Mouse (Mus musculus) hindbrain, embryonic 12.5 days (tissue): ENCODE data around the gene Fads3. TPM values are rescaled to one million over a fixed set of nuclear protein-coding genes. Genes with fewer than 3 reads are reported as not detected.

Experiments used
- ATAC-seq: fragments of 200-750 bp; cut with Nextera tagmentation; 2 replicates; pipeline ENCODE4 v1.8.0; 2017; ENCODE audit warnings: moderate TSS enrichment; ENCODE audit not compliant: low FRiP score
- H3K27ac ChIP-seq: fragments of 300-500 bp; sonication (generic); 2 replicates; pipeline ENCODE4 v1.5.1; 2016; ENCODE audit warnings: mild to moderate bottlenecking
- H3K27me3 ChIP-seq: fragments of 300-500 bp; sonication (generic); 2 replicates; pipeline ENCODE4 v1.6.1; 2016; ENCODE audit warnings: mild to moderate bottlenecking
- H3K36me3 ChIP-seq: fragments of 300-500 bp; sonication (generic); 2 replicates; pipeline ENCODE4 v1.6.1; 2016; ENCODE audit warnings: mild to moderate bottlenecking
- H3K4me1 ChIP-seq: fragments of 300-500 bp; sonication (generic); 2 replicates; pipeline ENCODE4 v1.6.1; 2016
- H3K4me2 ChIP-seq: fragments of 300-500 bp; sonication (generic); replicated peaks from 2 replicates; pipeline ENCODE4 v1.6.1; 2016; ENCODE audit warnings: mild to moderate bottlenecking
- H3K4me3 ChIP-seq: fragments of 300-500 bp; sonication (generic); 2 replicates; pipeline ENCODE4 v1.5.1; 2016; ENCODE audit warnings: mild to moderate bottlenecking
- H3K9ac ChIP-seq: fragments of 300-500 bp; sonication (generic); 2 replicates; pipeline ENCODE4 v1.6.1; 2016; ENCODE audit warnings: mild to moderate bottlenecking, moderate library complexity
- H3K9me3 ChIP-seq: fragments of 300-500 bp; sonication (generic); replicated peaks from 2 replicates; pipeline ENCODE4 v1.6.1; 2016; ENCODE audit warnings: mild to moderate bottlenecking
- WGBS: fragments of 180-500 bp; shearing (Covaris S2); methylation state at CpG from one replicate; pipeline ENCODE4 v1.1.7; 2016; 5-methylcytosine and 5-hydroxymethylcytosine counted together
- polyA plus RNA-seq: library from polyadenylated mRNA; unstranded; fragments of >200 nt; fragmentation: Nextera tagmentation; extraction: Ambion mirVana; gene quantifications from 2 replicates; pipeline ENCODE4 v1.2.1, GENCODE M21; 2016

Fads3 gene
- polyA plus RNA-seq, 1 experiment from 2014 or later: 13.1 TPM

GRCm38 (mm10) chr19:10025169-10025875, 16.0 kb upstream of the Fads3 start:
- H3K27ac ChIP-seq: peak overlapping the region; percentile 19; the same call in 1 of the 2 replicates

DNA sequence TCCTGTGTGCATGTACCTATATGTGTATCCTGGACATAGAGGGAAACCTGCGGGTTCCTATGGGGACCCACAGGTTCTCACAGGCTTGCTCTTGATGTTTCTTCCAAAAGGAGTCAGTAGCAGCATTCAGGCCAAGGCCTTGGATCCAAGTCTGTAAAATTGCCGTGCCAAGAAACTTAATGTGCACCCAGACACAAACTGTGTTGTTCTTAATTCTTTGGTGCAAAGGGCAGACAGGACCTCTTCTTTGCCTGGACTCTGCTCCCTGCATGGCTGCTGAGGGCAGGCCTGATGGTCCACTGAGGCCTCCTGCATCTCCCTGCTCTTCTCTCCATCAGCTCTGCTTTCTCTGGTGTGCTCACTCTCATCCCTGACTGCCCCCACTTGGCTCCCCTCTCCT, 11.6 kb upstream of the Fads3 start:
- Histone ChIP-seq H3K27ac (no peak overlapping the region), H3K9me3 (no peaks in the 10 kb centered on the region), H3K4me2 (no peak overlapping the region), H3K9ac (no peak overlapping the region), H3K36me3 (peaks cover 13% of the 10 kb centered on the region), H3K4me3 (no peak overlapping the region), H3K4me1 (peaks cover 9% of the 10 kb centered on the region; the same call in 1 of the 2 replicates), H3K27me3 (no peaks in the 10 kb centered on the region)
- 87% methylated on average over 2 of the region's 2 CpGs for WGBS
- ATAC-seq: no peak

More at GRCm38 (mm10) chr19:10025169-10025875, 16.0 kb upstream of the Fads3 start:
- Histone ChIP-seq H3K36me3 (peaks cover 13% of the 10 kb centered on the region), H3K27me3 (no peaks in the 10 kb centered on the region), H3K9ac (no peak overlapping the region), H3K4me2 (no peak overlapping the region), H3K4me1 (peaks cover 15% of the 10 kb centered on the region), H3K9me3 (no peaks in the 10 kb centered on the region), H3K4me3 (no peak overlapping the region)
- 28% methylated on average over 8 of the region's 8 CpGs for WGBS
- ATAC-seq: no peak

- no peak overlapping the region for H3K27ac ChIP-seq
- no peak overlapping the region for H3K4me3 ChIP-seq
- H3K4me2 ChIP-seq: no peak overlapping the region
- peaks cover 4% of the 10 kb centered on the region; the same call in 1 of the 2 replicates for H3K36me3 ChIP-seq
- ATAC-seq: peak; percentile 43; the same call in 1 of the 2 replicates
- no peaks in the 10 kb centered on the region for H3K9me3 ChIP-seq
- no peaks in the 10 kb centered on the region for H3K4me1 ChIP-seq
- H3K27me3 ChIP-seq: no peaks in the 10 kb centered on the region
- 35% methylated on average over 8 of the region's 8 CpGs for WGBS
- no peak overlapping the region for H3K9ac ChIP-seq
Measured at GRCm38 (mm10) chr19:10033211-10033973, 8.0 kb upstream of the Fads3 start.

DNA sequence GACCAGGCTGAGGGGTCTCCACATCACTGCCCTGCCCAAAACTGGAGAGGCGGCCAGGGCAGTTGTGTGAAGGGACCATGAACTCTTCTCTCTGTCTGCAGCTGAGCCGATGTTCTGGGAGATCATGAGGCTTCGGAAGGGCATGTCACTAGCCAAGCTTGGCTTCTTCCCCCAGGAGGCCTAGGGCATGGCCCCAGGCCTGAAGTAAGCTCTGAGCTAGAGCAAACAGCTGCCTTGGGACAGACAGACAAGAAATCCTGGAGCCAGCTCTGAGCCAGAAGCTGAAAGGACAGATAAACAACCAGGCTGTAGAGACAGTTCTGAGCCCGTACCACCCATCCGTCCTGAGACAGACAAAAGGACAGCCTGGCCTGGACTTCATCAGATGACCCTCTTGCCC, 7.0 kb upstream of the Fads3 start:
- WGBS: 88% methylated on average over 5 of the region's 5 CpGs
- H3K9ac ChIP-seq: no peak overlapping the region
- H3K4me2 ChIP-seq: no peak overlapping the region
- no peaks in the 10 kb centered on the region for H3K9me3 ChIP-seq
- ATAC-seq: no peak
- H3K4me3 ChIP-seq: no peak overlapping the region
- H3K4me1 ChIP-seq: 0 out of 2 replicates have a peak, but pooled peaks cover 3% of the 10 kb centered on the region
- no peaks in the 10 kb centered on the region for H3K27me3 ChIP-seq
- H3K36me3 ChIP-seq: peaks cover 4% of the 10 kb centered on the region; the same call in 1 of the 2 replicates
- H3K27ac ChIP-seq: no peak overlapping the region

DNA sequence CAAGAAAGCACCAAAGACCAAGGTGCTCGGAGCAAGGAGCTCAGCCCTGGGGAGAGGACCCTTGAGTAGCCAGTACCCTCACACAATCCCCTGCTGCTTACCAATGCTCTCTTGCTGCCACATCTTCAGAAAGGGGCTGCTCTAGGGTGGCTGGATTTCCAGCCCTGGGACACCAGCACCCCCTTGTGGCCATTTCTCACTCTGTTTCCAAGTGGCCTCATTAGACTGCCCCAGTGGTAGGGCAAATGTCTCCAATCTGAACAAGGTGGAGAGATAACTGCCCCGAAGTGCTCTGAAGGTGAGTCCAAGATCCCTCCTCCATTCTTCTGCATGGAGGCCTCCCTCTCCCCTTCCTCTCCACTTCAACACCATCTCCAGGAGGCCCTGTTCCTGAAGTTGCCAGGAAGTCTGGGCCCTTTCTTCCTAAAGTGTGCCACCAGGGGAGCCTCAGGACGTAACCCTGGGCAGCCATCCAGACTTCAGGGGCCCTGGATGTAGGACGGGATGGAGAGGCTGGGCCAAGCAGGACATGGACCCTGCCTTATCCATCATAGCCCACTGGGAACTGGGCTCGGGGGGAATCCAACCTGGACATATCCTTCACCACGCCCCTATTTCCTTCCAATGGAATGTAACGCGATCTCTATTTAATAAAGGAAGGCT, 6.5 kb upstream of the Fads3 start:
- Histone ChIP-seq H3K27ac (no peak overlapping the region), H3K4me2 (no peak overlapping the region), H3K4me1 (0 out of 2 replicates have a peak, but pooled peaks cover 3% of the 10 kb centered on the region), H3K36me3 (peaks cover 4% of the 10 kb centered on the region; the same call in 1 of the 2 replicates), H3K9ac (no peak overlapping the region), H3K4me3 (no peak overlapping the region), H3K27me3 (peaks cover 4% of the 10 kb centered on the region; the same call in 1 of the 2 replicates), H3K9me3 (no peaks in the 10 kb centered on the region)
- ATAC-seq: peak; percentile 77
- WGBS: 65% methylated on average over 8 of the region's 8 CpGs

DNA sequence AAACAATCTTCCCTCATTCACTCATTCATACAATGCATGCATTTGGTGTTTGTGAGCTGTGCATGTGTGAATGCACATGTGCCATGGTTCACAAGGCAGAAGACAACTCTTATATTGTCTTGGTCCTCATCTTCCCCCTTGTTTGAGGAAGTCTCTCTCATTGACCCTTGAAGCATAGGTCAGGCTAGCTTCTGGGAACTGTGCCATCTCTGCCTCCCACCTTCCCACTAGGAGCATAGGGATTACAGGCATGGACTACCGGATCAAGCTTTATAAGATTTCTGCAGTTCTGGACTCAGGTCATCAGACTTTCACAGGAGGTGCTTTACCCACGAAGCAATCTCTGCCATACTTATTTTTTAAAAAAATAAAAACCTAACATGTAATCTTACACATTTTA, 3.8 kb upstream of the Fads3 start:
- Histone ChIP-seq H3K36me3 (no peaks in the 10 kb centered on the region), H3K4me2 (no peak overlapping the region), H3K27me3 (peaks cover 17% of the 10 kb centered on the region), H3K27ac (no peak overlapping the region), H3K4me3 (no peak overlapping the region), H3K9ac (no peak overlapping the region), H3K4me1 (peaks cover 19% of the 10 kb centered on the region), H3K9me3 (no peaks in the 10 kb centered on the region)
- 71% methylated on average over 2 of the region's 2 CpGs for WGBS
- ATAC-seq: no peak

DNA sequence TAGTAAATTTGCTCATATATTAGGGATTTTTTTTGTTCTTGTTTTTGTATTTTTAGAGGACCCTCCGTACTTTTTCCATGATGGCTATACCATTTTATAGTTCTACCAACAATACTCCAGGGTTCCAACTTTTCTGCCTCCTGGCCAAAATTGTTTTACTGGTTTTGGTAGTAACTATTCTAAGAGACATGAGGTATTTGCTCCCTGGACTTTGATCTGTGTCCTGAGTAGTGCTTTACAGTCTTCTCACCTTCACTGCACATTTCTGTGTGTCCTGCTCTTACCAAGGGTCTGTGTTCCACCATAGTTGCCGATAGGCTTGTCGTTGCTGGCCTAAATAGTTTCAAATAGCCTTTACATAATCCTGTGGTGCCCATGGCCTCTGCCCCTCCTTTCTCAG, 3.0 kb upstream of the Fads3 start:
- Histone ChIP-seq H3K4me1 (peaks cover 21% of the 10 kb centered on the region), H3K4me3 (no peak overlapping the region), H3K9me3 (no peaks in the 10 kb centered on the region), H3K9ac (no peak overlapping the region), H3K36me3 (no peaks in the 10 kb centered on the region), H3K27me3 (peaks cover 20% of the 10 kb centered on the region), H3K27ac (no peak overlapping the region), H3K4me2 (no peak overlapping the region)
- 81% methylated on average over 3 of the region's 3 CpGs for WGBS
- no peak for ATAC-seq

DNA sequence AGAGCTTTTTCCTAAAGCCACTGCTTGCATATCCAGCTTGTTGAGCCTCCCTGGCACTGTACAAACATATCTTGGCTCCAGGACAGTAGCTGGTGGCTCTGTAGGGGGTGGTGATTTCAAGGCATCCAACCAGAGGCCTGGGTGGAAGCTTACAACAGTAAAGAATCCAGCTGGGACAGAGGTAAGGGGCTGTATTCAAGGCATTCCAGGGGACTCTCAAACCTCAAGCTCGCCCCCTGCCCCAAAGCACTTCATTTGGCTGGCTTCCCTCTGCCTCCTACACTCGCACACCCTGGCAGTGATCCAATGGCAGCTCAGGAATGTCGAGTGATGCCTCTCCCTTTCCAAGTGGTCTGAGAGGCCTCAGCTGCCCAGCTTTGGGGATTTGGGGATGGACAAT, 2.5 kb upstream of the Fads3 start:
- WGBS: 18% methylated on average over 3 of the region's 3 CpGs
- no peak for ATAC-seq
- peaks cover 20% of the 10 kb centered on the region for H3K27me3 ChIP-seq
- no peaks in the 10 kb centered on the region for H3K9me3 ChIP-seq
- no peaks in the 10 kb centered on the region for H3K36me3 ChIP-seq
- no peak overlapping the region for H3K27ac ChIP-seq
- no peak overlapping the region for H3K4me3 ChIP-seq
- no peak overlapping the region for H3K4me2 ChIP-seq
- peaks cover 21% of the 10 kb centered on the region for H3K4me1 ChIP-seq
- H3K9ac ChIP-seq: no peak overlapping the region

GRCm38 (mm10) chr19:10039615-10040014, 1.8 kb upstream of the Fads3 start:
- Histone ChIP-seq H3K4me2 (no peak overlapping the region), H3K36me3 (no peaks in the 10 kb centered on the region), H3K9ac (no peak overlapping the region), H3K9me3 (no peaks in the 10 kb centered on the region), H3K27me3 (peaks cover 20% of the 10 kb centered on the region), H3K4me1 (peaks cover 21% of the 10 kb centered on the region), H3K4me3 (no peak overlapping the region), H3K27ac (no peak overlapping the region)
- WGBS: 93% methylated on average over 2 of the region's 2 CpGs
- no peak for ATAC-seq

DNA sequence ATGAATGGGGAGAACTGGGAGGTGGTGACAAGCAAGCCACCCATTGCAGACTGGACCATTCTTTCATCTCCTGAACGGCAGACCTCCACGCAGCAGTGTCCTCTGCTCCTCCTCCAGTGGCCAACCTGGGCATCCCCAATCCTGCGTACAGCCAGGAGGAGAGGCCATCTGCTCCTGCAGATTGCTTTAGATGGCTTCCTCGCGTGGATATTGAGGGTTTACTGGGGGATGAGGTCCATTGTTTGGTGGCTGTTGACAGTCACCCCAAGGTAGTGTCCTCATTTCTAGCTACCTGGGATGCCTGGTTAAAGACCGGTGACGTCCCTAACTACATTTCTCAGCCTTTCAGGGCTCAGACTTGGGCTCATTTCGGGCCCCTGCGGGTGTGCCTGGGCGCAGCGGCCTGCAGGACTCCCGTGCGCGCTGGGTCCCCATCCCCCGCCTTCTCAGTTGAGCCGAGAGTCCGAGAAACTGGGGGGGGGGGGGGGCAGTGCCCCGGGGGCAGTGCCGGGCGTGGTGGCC, 442 bp upstream of the Fads3 start:
- H3K27ac ChIP-seq: no peak overlapping the region
- H3K4me3 ChIP-seq: peak overlapping the region; percentile 61
- peaks cover 21% of the 10 kb centered on the region for H3K4me1 ChIP-seq
- no peaks in the 10 kb centered on the region for H3K36me3 ChIP-seq
- H3K9ac ChIP-seq: peak overlapping the region; percentile 64
- H3K4me2 ChIP-seq: peak overlapping the region; percentile 98
- H3K9me3 ChIP-seq: no peaks in the 10 kb centered on the region
- ATAC-seq: peak; percentile 55
- peaks cover 20% of the 10 kb centered on the region for H3K27me3 ChIP-seq
- 6% methylated on average over 17 of the region's 20 CpGs for WGBS

- Histone ChIP-seq H3K27me3 (peaks cover 20% of the 10 kb centered on the region), H3K4me3 (peak overlapping the region; percentile 61), H3K4me2 (peak overlapping the region; percentile 98), H3K9me3 (no peaks in the 10 kb centered on the region), H3K27ac (no peak overlapping the region), H3K4me1 (peaks cover 21% of the 10 kb centered on the region), H3K36me3 (no peaks in the 10 kb centered on the region), H3K9ac (peak overlapping the region; percentile 64)
- ATAC-seq: peak; percentile 17; the same call in 1 of the 2 replicates
- WGBS: 62% methylated on average over 6 of the region's 6 CpGs
Measured at GRCm38 (mm10) chr19:10042232-10042631, 863 bp downstream of the Fads3 start.

- H3K4me3 ChIP-seq: 0 out of 2 replicates have a peak overlapping the region, but pooled peaks have one; percentile 61
Measured at GRCm38 (mm10) chr19:10042816-10043215, 1.4 kb downstream of the Fads3 start.

More at GRCm38 (mm10) chr19:10042816-10043215, 1.4 kb downstream of the Fads3 start:
- Histone ChIP-seq H3K9ac (no peak overlapping the region), H3K27ac (no peak overlapping the region), H3K4me1 (peaks cover 21% of the 10 kb centered on the region), H3K4me2 (peak overlapping the region; percentile 98; the same call in 1 of the 2 replicates), H3K36me3 (no peaks in the 10 kb centered on the region), H3K27me3 (peaks cover 20% of the 10 kb centered on the region), H3K9me3 (no peaks in the 10 kb centered on the region)
- 90% methylated on average over 4 of the region's 4 CpGs for WGBS
- ATAC-seq: no peak
